Mouse (Mus musculus) heart, embryonic 16.5 days (tissue): ENCODE measurements around the gene Prkci. TPM values are rescaled to one million over a fixed set of nuclear protein-coding genes. Genes with fewer than 3 reads are reported as not detected.

ENCODE experiments used
- ATAC-seq: fragments of 200-750 bp; cut with Nextera tagmentation; replicated peaks from 2 replicates; pipeline ENCODE4 v1.8.0; 2017; ENCODE audit warnings: moderate number of reproducible peaks; ENCODE audit not compliant: insufficient read depth, low FRiP score; ENCODE audit errors: extremely low read depth
- H3K27ac ChIP-seq: fragments of 300-500 bp; sonication (generic); 2 replicates; pipeline ENCODE4 v1.5.1; 2014; ENCODE audit warnings: mild to moderate bottlenecking, low read length, control low read depth, moderate library complexity
- H3K27me3 ChIP-seq: fragments of 300-500 bp; sonication (generic); 2 replicates; pipeline ENCODE4 v1.6.1; 2014; ENCODE audit warnings: low read length, mixed read lengths; ENCODE audit not compliant: control insufficient read depth, insufficient read depth
- H3K36me3 ChIP-seq: fragments of 300-500 bp; sonication (generic); 2 replicates; pipeline ENCODE4 v1.6.1; 2014; ENCODE audit not compliant: control insufficient read depth, insufficient read depth
- H3K4me1 ChIP-seq: fragments of 300-500 bp; sonication (generic); 2 replicates; pipeline ENCODE4 v1.6.1; 2014; ENCODE audit warnings: low read length, mixed read lengths; ENCODE audit not compliant: control insufficient read depth, insufficient read depth
- H3K4me2 ChIP-seq: fragments of 300-500 bp; sonication (generic); 2 replicates; pipeline ENCODE4 v1.6.1; 2014; ENCODE audit warnings: low read depth, mild to moderate bottlenecking, control low read depth, low read length
- H3K4me3 ChIP-seq: fragments of 300-500 bp; sonication (generic); 2 replicates; pipeline ENCODE4 v1.5.1; 2014; ENCODE audit warnings: mild to moderate bottlenecking, control low read depth, low read length
- H3K9ac ChIP-seq: fragments of 300-500 bp; sonication (generic); 2 replicates; pipeline ENCODE4 v1.6.1; 2014; ENCODE audit warnings: low read length, control low read depth
- H3K9me3 ChIP-seq: fragments of 300-500 bp; sonication (generic); replicated peaks from 2 replicates; pipeline ENCODE4 v1.6.1; 2016; ENCODE audit warnings: low read length; ENCODE audit not compliant: control insufficient read depth
- WGBS: fragments of 180-500 bp; shearing (Covaris S2); extraction: QIAGEN DNeasy Blood & Tissue Kit; methylation state at CpG from one replicate; pipeline ENCODE4 v1.1.7; 2014; 5-methylcytosine and 5-hydroxymethylcytosine counted together
- polyA plus RNA-seq: library from polyadenylated mRNA; unstranded; fragments of >200 nt; fragmentation: Nextera tagmentation; extraction: Ambion mirVana; gene quantifications from 2 replicates; pipeline ENCODE4 v1.2.1, GENCODE M21; 2015

The Prkci gene
- polyA plus RNA-seq, 1 experiment from 2014 or later = 16.9 TPM

DNA sequence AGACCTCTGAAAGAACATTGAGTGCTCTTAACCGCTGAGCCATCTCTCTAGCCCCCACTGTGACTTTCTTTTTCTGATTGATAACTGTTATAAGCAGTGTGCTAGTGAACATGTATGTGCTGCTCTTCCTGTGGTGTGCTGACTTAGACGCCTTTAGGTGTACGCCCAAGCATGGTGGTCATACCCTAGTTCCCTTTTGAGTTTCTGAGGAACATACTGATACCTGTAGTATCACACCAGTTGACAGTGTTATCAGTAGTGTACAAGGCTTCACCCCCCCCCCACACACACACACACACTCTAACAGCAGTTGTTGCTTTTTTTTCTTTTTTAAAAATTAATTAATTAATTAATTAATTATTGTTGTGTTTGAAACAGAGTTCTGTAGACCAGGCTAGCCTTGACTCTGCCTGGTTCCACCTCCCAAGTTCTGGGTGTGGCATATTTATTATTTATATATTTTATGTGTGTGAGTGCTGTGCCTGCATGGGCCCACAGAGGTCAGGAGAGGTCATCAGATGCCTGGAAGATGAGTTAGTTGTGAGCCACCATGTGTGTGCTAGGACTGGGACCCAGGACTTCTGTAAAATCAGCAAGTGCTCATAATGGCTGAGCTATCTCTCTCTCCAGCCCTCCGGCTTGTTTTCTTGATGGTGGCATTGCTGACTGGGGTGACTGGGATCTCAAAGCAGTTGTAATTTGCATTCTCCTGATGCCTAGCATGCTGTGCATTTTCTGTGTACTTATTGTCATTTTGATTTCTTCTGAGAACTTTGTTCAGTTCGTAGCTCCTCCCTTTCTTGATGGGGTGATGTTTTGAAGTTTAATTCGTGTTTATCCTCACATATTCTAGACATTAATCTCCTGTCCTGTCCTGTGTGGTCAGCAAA, 9.0 kb downstream of the Prkci start:
- no peak overlapping the region for H3K4me2 ChIP-seq
- no peak overlapping the region for H3K27ac ChIP-seq
- no peak overlapping the region for H3K4me3 ChIP-seq
- no peak for ATAC-seq
- no peaks in the 10 kb centered on the region for H3K36me3 ChIP-seq
- no peak overlapping the region for H3K9ac ChIP-seq
- 80% methylated on average over 6 of the region's 6 CpGs for WGBS
- H3K27me3 ChIP-seq = no peaks in the 10 kb centered on the region
- no peaks in the 10 kb centered on the region for H3K9me3 ChIP-seq
- H3K4me1 ChIP-seq = peaks cover 9% of the 10 kb centered on the region

GRCm38 (mm10) chr3:31014374-31014773, 18.8 kb downstream of the Prkci start:
- Histone ChIP-seq H3K9ac (no peak overlapping the region), H3K4me2 (no peak overlapping the region), H3K9me3 (no peaks in the 10 kb centered on the region), H3K36me3 (no peaks in the 10 kb centered on the region), H3K4me1 (peaks cover 6% of the 10 kb centered on the region), H3K27me3 (no peaks in the 10 kb centered on the region), H3K27ac (no peak overlapping the region), H3K4me3 (no peak overlapping the region)
- no peak for ATAC-seq
- WGBS = 79% methylated on average over 2 of the region's 2 CpGs

- Histone ChIP-seq H3K4me1 (peaks cover 6% of the 10 kb centered on the region), H3K4me3 (no peak overlapping the region), H3K27ac (no peak overlapping the region), H3K9ac (no peak overlapping the region), H3K4me2 (no peak overlapping the region), H3K36me3 (no peaks in the 10 kb centered on the region), H3K27me3 (no peaks in the 10 kb centered on the region), H3K9me3 (no peaks in the 10 kb centered on the region)
- ATAC-seq = no peak; the same call in 1 of the 2 replicates
- WGBS = 72% methylated on average over 10 of the region's 10 CpGs
Measured at GRCm38 (mm10) chr3:31015682-31016443, 20.3 kb downstream of the Prkci start.

DNA sequence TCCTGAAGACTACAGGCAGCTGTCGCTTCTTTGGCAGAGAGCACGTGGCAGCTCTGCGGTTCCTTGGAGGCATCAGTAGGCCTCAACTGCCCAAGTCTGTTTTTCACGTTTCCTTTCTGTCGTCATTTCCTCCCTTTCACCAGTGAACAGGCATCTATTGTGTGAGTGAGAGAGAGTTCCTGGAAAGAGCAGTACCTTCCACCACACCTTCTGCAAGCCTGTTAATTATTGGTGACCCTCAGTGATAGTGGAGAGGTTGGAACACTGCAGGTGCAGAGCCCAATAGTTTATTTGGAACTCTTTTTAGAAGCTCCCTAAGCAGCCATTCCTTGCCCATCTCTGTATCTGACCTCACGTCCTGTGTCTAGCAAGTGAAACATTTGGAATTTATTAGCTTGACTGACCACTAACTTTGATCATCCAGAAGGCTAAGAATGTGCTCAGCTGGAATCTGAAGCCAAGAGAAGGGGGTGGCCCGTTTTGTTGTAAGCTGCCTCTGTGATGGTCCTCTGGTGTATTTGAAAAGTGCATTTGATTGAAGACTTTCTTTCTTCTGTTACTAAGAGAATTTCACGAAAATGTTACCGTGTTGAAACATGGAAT, 21.1 kb downstream of the Prkci start:
- H3K4me2 ChIP-seq = no peak overlapping the region
- 53% methylated on average over 9 of the region's 9 CpGs for WGBS
- ATAC-seq = no peak
- no peaks in the 10 kb centered on the region for H3K36me3 ChIP-seq
- H3K9me3 ChIP-seq = no peaks in the 10 kb centered on the region
- peaks cover 6% of the 10 kb centered on the region for H3K4me1 ChIP-seq
- no peak overlapping the region for H3K9ac ChIP-seq
- no peaks in the 10 kb centered on the region for H3K27me3 ChIP-seq
- H3K4me3 ChIP-seq = no peak overlapping the region
- H3K27ac ChIP-seq = no peak overlapping the region

- H3K27me3 ChIP-seq = no peaks in the 10 kb centered on the region
- H3K4me3 ChIP-seq = no peak overlapping the region
- no peak overlapping the region for H3K27ac ChIP-seq
- ATAC-seq = no peak
- H3K4me1 ChIP-seq = peaks cover 10% of the 10 kb centered on the region
- H3K4me2 ChIP-seq = no peak overlapping the region
- WGBS = 65% methylated on average over 4 of the region's 4 CpGs
- H3K36me3 ChIP-seq = no peaks in the 10 kb centered on the region
- H3K9ac ChIP-seq = no peak overlapping the region
- H3K9me3 ChIP-seq = no peaks in the 10 kb centered on the region
Measured at GRCm38 (mm10) chr3:31017652-31018051, 22.1 kb downstream of the Prkci start.

GRCm38 (mm10) chr3:31019287-31019686, 23.7 kb downstream of the Prkci start:
- Histone ChIP-seq H3K27ac (no peak overlapping the region), H3K27me3 (no peaks in the 10 kb centered on the region), H3K4me3 (no peak overlapping the region), H3K4me2 (no peak overlapping the region), H3K9me3 (no peaks in the 10 kb centered on the region), H3K36me3 (no peaks in the 10 kb centered on the region), H3K9ac (no peak overlapping the region), H3K4me1 (peaks cover 19% of the 10 kb centered on the region)
- 79% methylated on average over 1 of the region's 1 CpGs for WGBS
- no peak for ATAC-seq

GRCm38 (mm10) chr3:31019793-31020447, 24.4 kb downstream of the Prkci start:
- peaks cover 19% of the 10 kb centered on the region for H3K4me1 ChIP-seq
- WGBS = 88% methylated on average over 5 of the region's 5 CpGs
- no peak overlapping the region for H3K9ac ChIP-seq

DNA sequence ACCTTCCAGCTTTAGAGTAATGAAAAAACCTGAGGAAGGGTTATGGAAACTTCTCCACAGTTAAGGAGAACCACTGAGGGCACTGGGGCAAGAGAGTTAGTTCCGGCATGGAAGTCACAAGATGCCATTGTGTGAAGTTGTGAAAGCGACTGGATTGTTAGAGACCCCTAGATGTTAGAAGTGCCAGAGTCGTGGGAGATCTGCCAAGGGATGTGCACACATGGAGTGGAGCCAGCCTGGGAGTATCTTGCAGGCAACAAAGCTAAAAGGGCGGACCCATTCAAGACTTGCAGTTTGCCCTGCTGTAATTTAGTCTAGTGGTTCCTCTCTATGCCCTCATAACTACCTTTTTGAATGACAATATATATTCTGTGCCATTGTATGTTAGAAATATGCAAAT, 25.1 kb downstream of the Prkci start:
- H3K27ac ChIP-seq = no peak overlapping the region
- H3K9me3 ChIP-seq = no peaks in the 10 kb centered on the region
- no peaks in the 10 kb centered on the region for H3K36me3 ChIP-seq
- H3K27me3 ChIP-seq = no peaks in the 10 kb centered on the region
- H3K4me2 ChIP-seq = no peak overlapping the region
- WGBS = 72% methylated on average over 4 of the region's 4 CpGs
- H3K9ac ChIP-seq = no peak overlapping the region
- H3K4me1 ChIP-seq = peaks cover 19% of the 10 kb centered on the region
- no peak overlapping the region for H3K4me3 ChIP-seq
- ATAC-seq = no peak

More at GRCm38 (mm10) chr3:31019793-31020447, 24.4 kb downstream of the Prkci start:
- Histone ChIP-seq H3K27ac (no peak overlapping the region), H3K27me3 (no peaks in the 10 kb centered on the region), H3K9me3 (no peaks in the 10 kb centered on the region), H3K4me3 (no peak overlapping the region), H3K36me3 (no peaks in the 10 kb centered on the region), H3K4me2 (no peak overlapping the region)
- no peak for ATAC-seq
